Mouse (Mus musculus): ENCODE data around the gene Zfp867. TPM values are rescaled to one million over a fixed set of nuclear protein-coding genes. Genes with fewer than 3 reads are reported as not detected.

The Zfp867 gene
- total and polyA plus RNA-seq, 2 experiments = 0.39 to 4.1 TPM

DNA sequence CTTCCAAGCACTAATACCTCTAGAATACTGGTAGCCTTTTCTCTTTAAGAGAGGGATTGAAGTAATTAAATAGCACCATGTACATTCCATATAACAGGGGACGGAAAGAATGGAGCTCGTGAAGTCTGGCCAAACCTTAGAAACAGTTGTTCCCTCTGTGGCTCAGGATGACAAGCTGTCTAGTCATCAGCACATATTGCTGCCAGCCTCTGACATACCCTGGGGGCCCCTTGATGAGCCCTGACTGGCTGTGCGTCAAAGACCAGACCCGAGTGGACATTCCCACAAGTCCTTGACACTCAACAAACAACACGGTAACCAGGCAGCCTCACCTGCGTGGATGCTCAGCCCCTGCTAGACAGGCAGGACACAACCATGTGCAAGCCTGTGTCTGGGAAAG lies 60.2 kb downstream of the Zfp867 start:
- peaks cover 4% of the 10 kb centered on the region for H3K36me3 ChIP-seq (ENCODE audit: control insufficient read depth, insufficient read depth, low read length)
- H3K27me3 ChIP-seq (ENCODE audit: control insufficient read depth, insufficient read depth, low read length) = no peaks in the 10 kb centered on the region
- no peak overlapping the region for H3K4me3 ChIP-seq (ENCODE audit: insufficient read depth, low read depth, low read length)
- WGBS = 85% methylated on average over 6 of the region's 6 CpGs
- no peaks in the 10 kb centered on the region for H3K4me1 ChIP-seq (ENCODE audit: control insufficient read depth, insufficient read depth, low read length)
- TF ChIP-seq POLR2A (IDR thresholded peaks at IDR 0.05; ENCODE audit: extremely low read depth, insufficient read depth, low read length) (no peak), CTCF (IDR thresholded peaks at IDR 0.05; ENCODE audit: low read depth, low read length) (no peak)
- no peak for DNase-seq (ENCODE audit: extremely low read depth, low read depth, low spot score)
- H3K9ac ChIP-seq (ENCODE audit: low read depth, low read length) = no peak overlapping the region
- peaks cover 4% of the 10 kb centered on the region; the same call in 1 of the 2 replicates for H3K79me2 ChIP-seq (ENCODE audit: control insufficient read depth, insufficient read depth, low read length)
- no peak overlapping the region for H3K27ac ChIP-seq (replicated peaks; ENCODE audit: insufficient read depth, low read depth, low read length)

Other genes with a start within 250 kb of the Zfp867 start
- 194 and 214 TPM in 2 replicates for gene Arf1, start 244.2 kb downstream of the Zfp867 start, total RNA-seq (2014; rRNA removed)
- 319 and 336 TPM in 2 replicates for gene Arf1, start 244.2 kb downstream of the Zfp867 start, polyA plus RNA-seq (2012; rRNA removed)
- not detected in 2 replicates for gene Wnt3a, start 181.7 kb downstream of the Zfp867 start, total RNA-seq (2014; rRNA removed)
- gene Wnt3a, start 181.7 kb downstream of the Zfp867 start, polyA plus RNA-seq (2012; rRNA removed) = not detected in 2 replicates
- gene Wnt9a, start 165.5 kb downstream of the Zfp867 start, total RNA-seq (2014; rRNA removed) = 0.13 and 0.37 TPM in 2 replicates
- 0.46 TPM in 2 replicates for gene Wnt9a, start 165.5 kb downstream of the Zfp867 start, polyA plus RNA-seq (2012; rRNA removed)
- gene Prss38, start 96.8 kb downstream of the Zfp867 start, total RNA-seq (2014; rRNA removed) = not detected in 2 replicates
- gene Prss38, start 96.8 kb downstream of the Zfp867 start, polyA plus RNA-seq (2012; rRNA removed) = not detected in 2 replicates
- gene Jmjd4, start 22.4 kb downstream of the Zfp867 start, total RNA-seq (2014; rRNA removed) = 5.0 and 5.4 TPM in 2 replicates
- 3.8 and 4.7 TPM in 2 replicates for gene Jmjd4, start 22.4 kb downstream of the Zfp867 start, polyA plus RNA-seq (2012; rRNA removed)
- gene Snap47, start 21.3 kb downstream of the Zfp867 start, total RNA-seq (2014; rRNA removed) = 60.0 and 60.4 TPM in 2 replicates
- gene Snap47, start 21.3 kb downstream of the Zfp867 start, polyA plus RNA-seq (2012; rRNA removed) = 70.9 and 76.3 TPM in 2 replicates
- 5.1 and 7.1 TPM in 2 replicates for gene Zkscan17, start 54.3 kb upstream of the Zfp867 start, total RNA-seq (2014; rRNA removed)
- 8.0 and 9.4 TPM in 2 replicates for gene Zkscan17, start 54.3 kb upstream of the Zfp867 start, polyA plus RNA-seq (2012; rRNA removed)
- 0.55 and 0.60 TPM in 2 replicates for gene Nlrp3, start 69.1 kb upstream of the Zfp867 start, total RNA-seq (2014; rRNA removed)
- gene Nlrp3, start 69.1 kb upstream of the Zfp867 start, polyA plus RNA-seq (2012; rRNA removed) = 0.14 and 0.44 TPM in 2 replicates
- not detected in 2 replicates for gene Olfr222, start 103.8 kb upstream of the Zfp867 start, total RNA-seq (2014; rRNA removed)
- gene Olfr222, start 103.8 kb upstream of the Zfp867 start, polyA plus RNA-seq (2012; rRNA removed) = not detected in 2 replicates
- gene Olfr223, start 120.8 kb upstream of the Zfp867 start, total RNA-seq (2014; rRNA removed) = not detected in 2 replicates
- not detected in 2 replicates for gene Olfr223, start 120.8 kb upstream of the Zfp867 start, polyA plus RNA-seq (2012; rRNA removed)
- 29.0 and 32.6 TPM in 2 replicates for gene Mprip, start 188.8 kb upstream of the Zfp867 start, total RNA-seq (2014; rRNA removed)
- gene Mprip, start 188.8 kb upstream of the Zfp867 start, polyA plus RNA-seq (2012; rRNA removed) = 36.7 and 58.4 TPM in 2 replicates

Data from liver, adult 2 months (tissue).